Mouse (Mus musculus) forebrain, embryonic 13.5 days (tissue): Measurements from ENCODE around the gene Otud5. TPM values are rescaled to one million over a fixed set of nuclear protein-coding genes. Genes with fewer than 3 reads are reported as not detected.
"Not testable (repeated sequence)": the region's sequence is repeated elsewhere in the genome, so short reads cannot be mapped to it uniquely, and the experiment has no call there.

ENCODE experiments used
- ATAC-seq: fragments of 200-750 bp; cut with Nextera tagmentation; 2 replicates; pipeline ENCODE4 v1.8.0; 2017
- H3K27ac ChIP-seq: fragments of 300-500 bp; sonication (generic); 2 replicates; pipeline ENCODE4 v1.5.1; 2015; ENCODE audit warnings: inconsistent platforms, mild to moderate bottlenecking, moderate library complexity
- H3K27me3 ChIP-seq: fragments of 300-500 bp; sonication (generic); 2 replicates; pipeline ENCODE4 v1.6.1; 2015; ENCODE audit warnings: mild to moderate bottlenecking, inconsistent platforms
- H3K36me3 ChIP-seq: fragments of 300-500 bp; sonication (generic); 2 replicates; pipeline ENCODE4 v1.6.1; 2015; ENCODE audit warnings: mild to moderate bottlenecking, inconsistent platforms; ENCODE audit not compliant: poor library complexity, severe bottlenecking
- H3K4me1 ChIP-seq: fragments of 300-500 bp; sonication (generic); 2 replicates; pipeline ENCODE4 v1.6.1; 2015; ENCODE audit warnings: inconsistent platforms
- H3K4me2 ChIP-seq: fragments of 300-500 bp; sonication (generic); 2 replicates; pipeline ENCODE4 v1.6.1; 2015; ENCODE audit warnings: inconsistent platforms, mild to moderate bottlenecking, moderate library complexity
- H3K4me3 ChIP-seq: fragments of 300-500 bp; sonication (generic); 2 replicates; pipeline ENCODE4 v1.5.1; 2015; ENCODE audit warnings: mild to moderate bottlenecking, inconsistent platforms
- H3K9ac ChIP-seq: fragments of 300-500 bp; sonication (generic); 2 replicates; pipeline ENCODE4 v1.6.1; 2015; ENCODE audit warnings: mild to moderate bottlenecking, inconsistent platforms
- H3K9me3 ChIP-seq: fragments of 300-500 bp; sonication (generic); replicated peaks from 2 replicates; pipeline ENCODE4 v1.6.1; 2016; ENCODE audit warnings: inconsistent platforms
- WGBS: fragments of 180-500 bp; shearing (Covaris S2); methylation state at CpG from one replicate; pipeline ENCODE4 v1.1.7; 2015; 5-methylcytosine and 5-hydroxymethylcytosine counted together
- polyA plus RNA-seq: library from polyadenylated mRNA; unstranded; fragments of >200 nt; fragmentation: Nextera tagmentation; extraction: Ambion mirVana; gene quantifications from 2 replicates; pipeline ENCODE4 v1.2.1, GENCODE M21; 2015

Gene Otud5
- polyA plus RNA-seq, 1 experiment from 2014 or later: 44.9 TPM

- Histone ChIP-seq H3K36me3 (no peaks in the 10 kb centered on the region), H3K4me2 (peak within 1 kb of the TSS; percentile 65), H3K4me1 (peaks cover 14% of the 10 kb centered on the region), H3K9me3 (no peaks in the 10 kb centered on the region), H3K27me3 (no peaks in the 10 kb centered on the region), H3K4me3 (peak within 1 kb of the TSS; percentile 55), H3K9ac (peak within 1 kb of the TSS; percentile 63), H3K27ac (peak within 1 kb of the TSS; percentile 75)
- WGBS: 17% methylated on average over 48 of the region's 49 CpGs
- peak; percentile 81 for ATAC-seq
These were observed 42.8 kb downstream of the Otud5 start, which contains the start of gene Slc35a2 for GRCm38 (mm10) chrX:7883841-7884567. Slc35a2 (plus strand) TSS chrX:7884028.

GRCm38 (mm10) chrX:7898211-7898610, 57.0 kb downstream of the Otud5 start:
- peak overlapping the region; percentile 54 for H3K4me3 ChIP-seq
- WGBS: 29% methylated on average over 13 of the region's 13 CpGs
- no peaks in the 10 kb centered on the region for H3K9me3 ChIP-seq
- H3K4me2 ChIP-seq: peak overlapping the region; percentile 61
- peaks cover 22% of the 10 kb centered on the region for H3K36me3 ChIP-seq
- H3K9ac ChIP-seq: peak overlapping the region; percentile 63
- H3K27ac ChIP-seq: no peak overlapping the region
- no peaks in the 10 kb centered on the region for H3K27me3 ChIP-seq
- no peak for ATAC-seq
- peaks cover 7% of the 10 kb centered on the region for H3K4me1 ChIP-seq

GRCm38 (mm10) chrX:7898880-7899874, 58.0 kb downstream of the Otud5 start, which contains the start of the genes Pqbp1 and Timm17b:
Pqbp1 (minus strand) TSS chrX:7899269.
Timm17b (plus strand) TSS chrX:7899357.
- ATAC-seq: peak; percentile 99
- H3K9ac ChIP-seq: peak within 1 kb of the TSS; percentile 72
- no peaks in the 10 kb centered on the region for H3K9me3 ChIP-seq
- 16% methylated on average over 57 of the region's 62 CpGs for WGBS
- no peaks in the 10 kb centered on the region for H3K27me3 ChIP-seq
- peaks cover 7% of the 10 kb centered on the region for H3K4me1 ChIP-seq
- H3K4me3 ChIP-seq: peak within 1 kb of the TSS; percentile 54
- H3K4me2 ChIP-seq: peak within 1 kb of the TSS; percentile 61
- H3K36me3 ChIP-seq: peaks cover 20% of the 10 kb centered on the region
- peak within 1 kb of the TSS; percentile 78 for H3K27ac ChIP-seq

- no peaks in the 10 kb centered on the region for H3K27me3 ChIP-seq
- no peak overlapping the region for H3K27ac ChIP-seq
- no peak overlapping the region for H3K4me2 ChIP-seq
- H3K9ac ChIP-seq: no peak overlapping the region
- ATAC-seq: no peak
- WGBS: 89% methylated on average over 5 of the region's 5 CpGs
- H3K9me3 ChIP-seq: no peaks in the 10 kb centered on the region
- no peak overlapping the region for H3K4me3 ChIP-seq
- H3K36me3 ChIP-seq: peaks cover 16% of the 10 kb centered on the region; the same call in 1 of the 2 replicates
- no peaks in the 10 kb centered on the region for H3K4me1 ChIP-seq
These were observed 63.3 kb downstream of the Otud5 start for GRCm38 (mm10) chrX:7904441-7904840.

GRCm38 (mm10) chrX:7907735-7908134, 66.6 kb downstream of the Otud5 start, which contains the start of gene Gm10491:
Gm10491 (minus strand) TSS chrX:7907835.
- Histone ChIP-seq H3K4me3 (no peak within 1 kb of the TSS), H3K9me3 (no peaks in the 10 kb centered on the region), H3K27ac (no peak within 1 kb of the TSS), H3K27me3 (no peaks in the 10 kb centered on the region), H3K4me2 (no peak within 1 kb of the TSS), H3K9ac (no peak within 1 kb of the TSS), H3K4me1 (no peaks in the 10 kb centered on the region), H3K36me3 (peaks cover 16% of the 10 kb centered on the region; the same call in 1 of the 2 replicates)
- 88% methylated on average over 5 of the region's 5 CpGs for WGBS
- ATAC-seq: no peak

- H3K4me2 ChIP-seq, H3K27ac ChIP-seq, H3K4me3 ChIP-seq, ATAC-seq, H3K27me3 ChIP-seq, H3K9ac ChIP-seq, H3K4me1 ChIP-seq, H3K9me3 ChIP-seq: not testable (repeated sequence)
- H3K36me3 ChIP-seq: peaks cover 16% of the 10 kb centered on the region; the same call in 1 of the 2 replicates
- WGBS: 97% methylated on average over 4 of the region's 4 CpGs
These were observed 68.1 kb downstream of the Otud5 start, which contains the start of gene Gm10490 for GRCm38 (mm10) chrX:7909242-7909641. Gm10490 (plus strand) TSS chrX:7909542.

- H3K9ac ChIP-seq: no peak overlapping the region
- no peaks in the 10 kb centered on the region for H3K4me1 ChIP-seq
- no peaks in the 10 kb centered on the region for H3K9me3 ChIP-seq
- H3K36me3 ChIP-seq: peaks cover 16% of the 10 kb centered on the region; the same call in 1 of the 2 replicates
- no peaks in the 10 kb centered on the region for H3K27me3 ChIP-seq
- no peak overlapping the region for H3K27ac ChIP-seq
- ATAC-seq: no peak
- WGBS: 50% methylated on average over 6 of the region's 6 CpGs
- H3K4me3 ChIP-seq: no peak overlapping the region
- H3K4me2 ChIP-seq: no peak overlapping the region
These were observed 69.3 kb downstream of the Otud5 start for GRCm38 (mm10) chrX:7910473-7910872.

- not testable (repeated sequence) for H3K9ac ChIP-seq, H3K27me3 ChIP-seq, H3K4me2 ChIP-seq, H3K4me3 ChIP-seq, H3K27ac ChIP-seq, H3K36me3 ChIP-seq, H3K4me1 ChIP-seq, H3K9me3 ChIP-seq, ATAC-seq
- 18% methylated on average over 3 of the region's 3 CpGs for WGBS
These were observed 74.5 kb downstream of the Otud5 start for GRCm38 (mm10) chrX:7915669-7916068.

- H3K4me2 ChIP-seq, H3K9me3 ChIP-seq, H3K4me1 ChIP-seq, H3K4me3 ChIP-seq, H3K36me3 ChIP-seq, H3K27ac ChIP-seq, H3K9ac ChIP-seq, ATAC-seq: not testable (repeated sequence)
- H3K27me3 ChIP-seq: peaks cover 12% of the 10 kb centered on the region
- 80% methylated on average over 6 of the region's 6 CpGs for WGBS
These were observed 76.8 kb downstream of the Otud5 start for GRCm38 (mm10) chrX:7917960-7918359.

- H3K9ac ChIP-seq: peak within 1 kb of the TSS; percentile 60
- peak within 1 kb of the TSS; percentile 57 for H3K27ac ChIP-seq
- H3K4me3 ChIP-seq: peak within 1 kb of the TSS; percentile 46
- peaks cover 8% of the 10 kb centered on the region for H3K4me1 ChIP-seq
- 0 out of 2 replicates have a peak, but pooled peaks cover 5% of the 10 kb centered on the region for H3K36me3 ChIP-seq
- 21% methylated on average over 30 of the region's 40 CpGs for WGBS
- H3K4me2 ChIP-seq: peak within 1 kb of the TSS; percentile 63
- H3K27me3 ChIP-seq: peaks cover 24% of the 10 kb centered on the region
- ATAC-seq: peak; percentile 91
- H3K9me3 ChIP-seq: no peaks in the 10 kb centered on the region
These were observed 78.6 kb downstream of the Otud5 start, which contains the start of gene Pcsk1n for GRCm38 (mm10) chrX:7919601-7920383. Pcsk1n (plus strand) TSS chrX:7919822.

- peak overlapping the region; percentile 46 for H3K4me3 ChIP-seq
- H3K27me3 ChIP-seq: peaks cover 29% of the 10 kb centered on the region
- no peak overlapping the region for H3K27ac ChIP-seq
- WGBS: 14% methylated on average over 33 of the region's 48 CpGs
- H3K9ac ChIP-seq: peak overlapping the region; percentile 59
- 0 out of 2 replicates have a peak, but pooled peaks cover 5% of the 10 kb centered on the region for H3K36me3 ChIP-seq
- ATAC-seq: no peak
- H3K4me1 ChIP-seq: peaks cover 8% of the 10 kb centered on the region
- no peaks in the 10 kb centered on the region for H3K9me3 ChIP-seq
- peak overlapping the region; percentile 63 for H3K4me2 ChIP-seq
These were observed 80.9 kb downstream of the Otud5 start for GRCm38 (mm10) chrX:7922032-7922431.
